In the genomic region with DNA sequence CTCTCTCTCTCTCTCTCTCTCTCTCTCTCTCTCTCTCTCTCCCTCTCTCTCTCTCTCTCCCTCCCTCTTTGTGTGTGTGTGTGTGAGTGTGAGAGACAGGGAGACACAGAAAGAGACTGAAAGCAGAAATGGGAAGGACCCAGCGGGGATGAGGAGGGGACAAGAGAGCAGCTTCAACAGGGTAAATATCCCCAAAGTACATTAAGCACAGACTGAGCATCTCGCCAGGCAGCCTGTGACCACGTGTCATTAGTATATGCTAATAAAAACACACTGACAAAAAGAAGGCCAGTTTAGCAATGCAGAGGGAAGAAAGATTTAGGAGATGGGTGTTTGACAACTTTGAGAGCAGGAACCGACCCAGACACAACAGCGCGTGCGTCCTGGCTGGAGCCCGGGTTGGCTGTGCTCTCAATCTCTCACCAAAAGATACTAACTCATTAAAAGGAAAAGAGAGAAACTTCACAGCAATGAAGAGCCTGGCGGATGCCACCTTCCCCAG, we compare ENCODE assay signal across 26 mouse cellular contexts.
DNase-seq lines count a peak whose midpoint lies in the region; ATAC-seq and TF ChIP-seq lines count a peak whose summit lies in the region.
"Had no signal": no experiment of that assay in that cellular context is flagged by ENCODE, and none has a peak within 500 bp of the region (broad histone marks: within the 10 kb centered on the region; RNA-seq: fewer than 3 reads in every experiment).

No protein-coding gene starts in this region.

- H3K4me1 ChIP-seq in embryonic facial prominence, embryonic 10.5 days, result peaks cover 45% of the 10 kb centered on the region
- H3K4me1 ChIP-seq in forebrain, embryonic 13.5 days, result peaks cover 40% of the 10 kb centered on the region
- peaks cover 19% of the 10 kb centered on the region for H3K4me1 ChIP-seq in midbrain, embryonic 14.5 days (ENCODE audit: control insufficient read depth, insufficient read depth, low read length)
- H3K4me1 ChIP-seq: lung, embryonic 15.5 days; stomach, embryonic 15.5 days had no signal

- H3K4me2 ChIP-seq in forebrain, embryonic 13.5 days, result peak overlapping the region; percentile 3
- no peak overlapping the region for H3K4me2 ChIP-seq in midbrain, embryonic 14.5 days (ENCODE audit: low read length)
- H3K4me2 ChIP-seq: embryonic facial prominence, embryonic 12.5 days; hindbrain, embryonic 12.5 days; limb, embryonic 13.5 days; liver, embryonic 11.5 days; lung, embryonic 15.5 days; midbrain, embryonic 12.5 days; neural tube, embryonic 13.5 days; stomach, embryonic 15.5 days had no signal

- H3K9me3 ChIP-seq in embryonic facial prominence, embryonic 10.5 days, result peaks cover 3% of the 10 kb centered on the region; the same call in 1 of the 2 replicates
- H3K9me3 ChIP-seq in forebrain, embryonic 13.5 days (replicated peaks), result no peaks in the 10 kb centered on the region
- 0 out of 2 replicates have a peak, but pooled peaks cover 3% of the 10 kb centered on the region for H3K9me3 ChIP-seq in midbrain, embryonic 14.5 days (ENCODE audit: control insufficient read depth, low read length)
- H3K9me3 ChIP-seq: embryonic facial prominence, embryonic 12.5 days; hindbrain, embryonic 12.5 days; limb, embryonic 13.5 days; lung, embryonic 15.5 days; midbrain, embryonic 12.5 days; neural tube, embryonic 13.5 days; stomach, embryonic 15.5 days had no signal

- H3K27me3 ChIP-seq in embryonic facial prominence, embryonic 10.5 days (replicated peaks; ENCODE audit: low read depth, poor library complexity, severe bottlenecking), result peaks cover 16% of the 10 kb centered on the region
- H3K27me3 ChIP-seq in forebrain, embryonic 13.5 days, result no peaks in the 10 kb centered on the region
- H3K27me3 ChIP-seq in midbrain, embryonic 14.5 days (ENCODE audit: control insufficient read depth, insufficient read depth, low read length), result no peaks in the 10 kb centered on the region
- H3K27me3 ChIP-seq: embryonic facial prominence, embryonic 12.5 days; limb, embryonic 13.5 days; lung, embryonic 15.5 days; stomach, embryonic 15.5 days had no signal

- H3K27ac ChIP-seq in layer of hippocampus, adult 2 months, result peak overlapping the region; percentile 85
- H3K27ac ChIP-seq in embryonic facial prominence, embryonic 10.5 days (replicated peaks), result peak overlapping the region; percentile 70
- peak overlapping the region; percentile 81 for H3K27ac ChIP-seq in forebrain, embryonic 13.5 days
- 0 out of 2 replicates have a peak overlapping the region, but pooled peaks have one; percentile 32 for H3K27ac ChIP-seq in midbrain, embryonic 14.5 days (replicated peaks; ENCODE audit: low read depth, low read length)
- H3K27ac ChIP-seq: embryonic facial prominence, embryonic 12.5 days; hindbrain, embryonic 12.5 days; left cerebral cortex, adult 2 months; limb, embryonic 13.5 days; lung, embryonic 15.5 days; stomach, embryonic 15.5 days had no signal

- no peak; the same call in 1 of the 2 replicates for ATAC-seq in forebrain, embryonic 13.5 days
- no peak for ATAC-seq in midbrain, embryonic 14.5 days (ENCODE audit: low FRiP score, low TSS enrichment)
- ATAC-seq: intestine, embryonic 16.5 days had no signal

- H3K9ac ChIP-seq in forebrain, embryonic 13.5 days, result no peak overlapping the region
- no peak overlapping the region for H3K9ac ChIP-seq in midbrain, embryonic 14.5 days (replicated peaks; ENCODE audit: low read length)
- H3K9ac ChIP-seq: embryonic facial prominence, embryonic 12.5 days; hindbrain, embryonic 12.5 days; limb, embryonic 13.5 days; lung, embryonic 15.5 days; midbrain, embryonic 12.5 days; neural tube, embryonic 13.5 days; stomach, embryonic 15.5 days had no signal

- no peak overlapping the region for H3K4me3 ChIP-seq in layer of hippocampus, adult 2 months
- H3K4me3 ChIP-seq in embryonic facial prominence, embryonic 10.5 days, result no peak overlapping the region
- no peak overlapping the region for H3K4me3 ChIP-seq in forebrain, embryonic 13.5 days
- H3K4me3 ChIP-seq in midbrain, embryonic 14.5 days (replicated peaks; ENCODE audit: low read depth, low read length), result no peak overlapping the region
- H3K4me3 ChIP-seq: embryonic facial prominence, embryonic 12.5 days; hindbrain, embryonic 12.5 days; left cerebral cortex, adult 2 months; limb, embryonic 13.5 days; lung, embryonic 15.5 days; midbrain, embryonic 12.5 days; myocyte; neural tube, embryonic 13.5 days; stomach, embryonic 15.5 days had no signal

- TF ChIP-seq CTCF in layer of hippocampus, adult 2 months (conservative IDR thresholded peaks at IDR 0.05), result no peak

- no peak for DNase-seq in layer of hippocampus, adult 2 months (ENCODE audit: low spot score in 2 of 2)
- DNase-seq in layer of hippocampus, postnatal 36 days, result no peak
- DNase-seq in embryonic facial prominence, embryonic 10.5 days (ENCODE audit: low spot score), result no peak
- peak; percentile 30 for DNase-seq in midbrain, embryonic 14.5 days
- DNase-seq in left cerebral cortex, adult 9 months (ENCODE audit: low spot score in 2 of 2), result no peak
- no peak for DNase-seq in right cerebral cortex, postnatal 14 days
- DNase-seq: adrenal gland, postnatal 25 days; cerebellum, adult 2 months; cerebellum, postnatal 25 days; gastrocnemius, postnatal 10 days; heart, postnatal 14 days; kidney, adult 8-10 months; kidney, postnatal 14 days; right cerebral cortex, postnatal 25 days had no signal

- 58% methylated on average over 9 of the region's 9 CpGs for WGBS in embryonic facial prominence, embryonic 10.5 days
- WGBS in forebrain, embryonic 13.5 days, result 10% methylated on average over 9 of the region's 9 CpGs
- WGBS in midbrain, embryonic 14.5 days, result 44% methylated on average over 9 of the region's 9 CpGs

- no peaks in the 10 kb centered on the region for H3K36me3 ChIP-seq in embryonic facial prominence, embryonic 10.5 days (replicated peaks)
- no peaks in the 10 kb centered on the region for H3K36me3 ChIP-seq in forebrain, embryonic 13.5 days (ENCODE audit: poor library complexity, severe bottlenecking)
- no peaks in the 10 kb centered on the region for H3K36me3 ChIP-seq in midbrain, embryonic 14.5 days (ENCODE audit: control insufficient read depth, insufficient read depth, low read length)
- H3K36me3 ChIP-seq: embryonic facial prominence, embryonic 12.5 days; hindbrain, embryonic 12.5 days; limb, embryonic 13.5 days; lung, embryonic 15.5 days; midbrain, embryonic 12.5 days; neural tube, embryonic 13.5 days; stomach, embryonic 15.5 days had no signal

Comparison
In these comparisons a context has a peak if more than half of its experiments do, and no peak if none do; other contexts are left out.
1. H3K27ac ChIP-seq: peak in every context shown above with its lines; median percentile 85 in layer of hippocampus, adult 2 months; 81 in forebrain, embryonic 13.5 days; 70 in embryonic facial prominence, embryonic 10.5 days; 32 in midbrain, embryonic 14.5 days.